Mouse (Mus musculus) CH12.LX (cell line): ENCODE data around the gene Ftsj3. TPM values are rescaled to one million over a fixed set of nuclear protein-coding genes. Genes with fewer than 3 reads are reported as not detected.

Source experiments
- DNase-seq: peaks from one replicate; pipeline ENCODE4 v3.0.0-alpha.2; 2013; ENCODE audit errors: extremely low read depth
- H3K27ac ChIP-seq: 2 replicates; pipeline ENCODE4 v1.5.1; 2012; ENCODE audit warnings: low read depth, mild to moderate bottlenecking, control low read depth, moderate library complexity; ENCODE audit not compliant: insufficient read depth
- H3K27me3 ChIP-seq: replicated peaks from 2 replicates; pipeline ENCODE3; 2012; ENCODE audit warnings: inconsistent platforms
- H3K36me3 ChIP-seq, 2 experiments: replicated peaks in 1 of 2; 2 replicates each; pipeline versions ENCODE3 to v1.6.1; 2012; ENCODE audit warnings: inconsistent platforms in 1 of 2, low read length in 1 of 2, mild to moderate bottlenecking in 1 of 2, mixed read lengths in 1 of 2, moderate library complexity in 1 of 2; ENCODE audit not compliant: control insufficient read depth in 1 of 2, insufficient read depth in 1 of 2
- H3K4me1 ChIP-seq, 2 experiments: 2 replicates each; pipeline ENCODE4 v1.6.1; 2012; ENCODE audit warnings: inconsistent platforms in 1 of 2, moderate library complexity in 1 of 2; ENCODE audit not compliant: insufficient read depth in 2 of 2, control insufficient read depth in 1 of 2
- H3K4me2 ChIP-seq: 2 replicates; pipeline ENCODE4 v1.6.1; 2012; ENCODE audit warnings: low read depth, mild to moderate bottlenecking, control low read depth; ENCODE audit not compliant: poor library complexity, insufficient read depth, severe bottlenecking
- H3K4me3 ChIP-seq, 3 experiments: fragments of 150-350 bp in 1 of 3; sonication (generic) in 1 of 3; replicated peaks in 1 of 3; 2 replicates each; pipeline versions ENCODE3 to v1.5.1; 2011 to 2012; ENCODE audit warnings: low read depth in 2 of 3, low read length in 2 of 3, mild to moderate bottlenecking in 2 of 3, moderate library complexity in 2 of 3, control low read depth in 1 of 3, improper control_type of control experiment in 1 of 3, inconsistent platforms in 1 of 3, mixed read lengths in 1 of 3; ENCODE audit not compliant: poor library complexity in 1 of 3
- H3K79me2 ChIP-seq: replicated peaks from 2 replicates; pipeline ENCODE4 v1.6.1; 2012; ENCODE audit warnings: mild to moderate bottlenecking, moderate library complexity; ENCODE audit not compliant: control insufficient read depth, poor library complexity, insufficient read depth, severe bottlenecking; ENCODE audit errors: extremely low read depth
- H3K9ac ChIP-seq: 2 replicates; pipeline ENCODE4 v1.6.1; 2012; ENCODE audit warnings: low read depth, mild to moderate bottlenecking, control low read depth, moderate library complexity; ENCODE audit not compliant: insufficient read depth
- H3K9me3 ChIP-seq: replicated peaks from 2 replicates; pipeline ENCODE3; 2012; ENCODE audit warnings: low read length, inconsistent platforms, mixed read lengths
- BHLHE40 ChIP-seq: IDR thresholded peaks from 2 replicates; pipeline ENCODE4 v1.6.1; 2011; ENCODE audit warnings: mild to moderate bottlenecking, low read depth, low read length, improper control_type of control experiment
- ELF1 ChIP-seq: IDR thresholded peaks from 2 replicates; pipeline ENCODE4 v1.6.1; 2014; ENCODE audit warnings: low read depth, mild to moderate bottlenecking, inconsistent platforms, low read length, improper control_type of control experiment
- ETS1 ChIP-seq: conservative IDR thresholded peaks from 2 replicates; pipeline ENCODE4 v1.6.1; 2012; ENCODE audit warnings: low read depth, mild to moderate bottlenecking, inconsistent platforms, low read length, improper control_type of control experiment, moderate library complexity
- MAFK ChIP-seq: IDR thresholded peaks from 2 replicates; pipeline ENCODE4 v1.6.1; 2011; ENCODE audit warnings: low read length, improper control_type of control experiment; ENCODE audit not compliant: insufficient replicate concordance
- NELFE ChIP-seq: IDR thresholded peaks from 2 replicates; pipeline ENCODE4 v1.6.1; 2011; ENCODE audit warnings: low read depth, low read length, improper control_type of control experiment
- NRF1 ChIP-seq: IDR thresholded peaks from 2 replicates; pipeline ENCODE4 v1.6.1; 2014; ENCODE audit warnings: low read depth, mild to moderate bottlenecking, inconsistent platforms, low read length, improper control_type of control experiment, moderate library complexity
- PAX5 ChIP-seq: IDR thresholded peaks from 2 replicates; pipeline ENCODE4 v1.6.1; 2012; ENCODE audit warnings: low read length, inconsistent platforms, mixed read lengths
- POLR2AphosphoS2 ChIP-seq: IDR thresholded peaks from 2 replicates; pipeline ENCODE4 v1.6.1; 2011; ENCODE audit warnings: low read depth, low read length, improper control_type of control experiment
- RAD21 ChIP-seq: IDR thresholded peaks from 2 replicates; pipeline ENCODE4 v1.6.1; 2011; ENCODE audit warnings: low read depth, mild to moderate bottlenecking, low read length, improper control_type of control experiment, moderate library complexity
- SIN3A ChIP-seq: IDR thresholded peaks from 2 replicates; pipeline ENCODE4 v1.6.1; 2012; ENCODE audit warnings: low read length, improper control_type of control experiment, inconsistent platforms
- TCF12 ChIP-seq: IDR thresholded peaks from 2 replicates; pipeline ENCODE4 v1.6.1; 2014; ENCODE audit warnings: low read depth, mild to moderate bottlenecking, inconsistent platforms, low read length, improper control_type of control experiment
- ZC3H11A ChIP-seq: IDR thresholded peaks from 2 replicates; pipeline ENCODE4 v1.6.1; 2012; ENCODE audit warnings: low read depth, mild to moderate bottlenecking, inconsistent platforms, low read length, improper control_type of control experiment
- dilution Hi-C: fragments of 300-500 bp; cut with MboI; formaldehyde crosslinking; loops from 2 replicates; pipeline ENCODE4 v1.14.3; 2020; ENCODE audit warnings: low sequenced_read_pairs; ENCODE audit not compliant: extremely low pct_unique_long_range_greater_than_20kb, extremely low pct_ligation_motif_present
- in situ Hi-C: fragments of 300-500 bp; cut with MboI; formaldehyde crosslinking; loops from 3 replicates; pipeline ENCODE4 v1.14.3; 2019; ENCODE audit warnings: low sequenced_read_pairs, low pct_ligation_motif_present, low pct_unique_long_range_greater_than_20kb, mixed read lengths
- polyA plus RNA-seq: library from polyadenylated mRNA; unstranded; fragments of >175 nt; gene quantifications from 2 replicates; pipeline ENCODE4 v1.2.1, GENCODE M21; 2012; ENCODE audit warnings: low read depth; ENCODE audit not compliant: insufficient read length
- total RNA-seq, 2 experiments: library from RNA; depleted of rRNA; stranded (reverse); fragments of 300-350 nt in 1 of 2; fragments of >200 nt in 1 of 2; gene quantifications; 2 replicates each; pipeline ENCODE4 v1.2.3; 2012 to 2014

Gene Ftsj3
- total and polyA plus RNA-seq, 3 experiments, result 178 to 298 (median 215) TPM

DNA sequence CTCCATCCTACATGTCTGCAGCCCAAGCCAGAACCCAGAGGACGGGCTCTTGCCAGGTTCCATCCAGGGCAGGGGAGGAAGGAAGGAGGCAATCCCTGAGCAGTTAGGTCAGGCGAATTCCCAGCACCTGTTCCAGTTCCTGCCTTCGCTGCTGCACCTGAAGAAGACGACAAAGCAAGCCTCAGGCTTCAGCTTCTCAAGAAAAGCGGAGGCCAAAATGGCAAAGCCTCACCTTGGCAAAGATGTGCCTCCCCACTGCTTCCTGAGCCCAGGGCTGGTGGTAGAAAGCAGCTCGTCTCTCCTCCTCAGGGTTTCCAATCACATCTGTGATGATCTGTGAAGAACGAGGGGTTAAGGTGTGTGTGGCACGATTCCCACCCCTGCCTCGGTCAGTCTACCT is 8.1 kb upstream of the Ftsj3 start:
- TF ChIP-seq BHLHE40 (no peak), POLR2AphosphoS2 (no peak; the same call in 1 of the 2 replicates), TCF12 (no peak), SIN3A (no peak), NELFE (no peak), ZC3H11A (no peak), MAFK (no peak), PAX5 (no peak), ETS1 (no peak), NRF1 (no peak)
- dilution Hi-C loops, result no loop called here

DNA sequence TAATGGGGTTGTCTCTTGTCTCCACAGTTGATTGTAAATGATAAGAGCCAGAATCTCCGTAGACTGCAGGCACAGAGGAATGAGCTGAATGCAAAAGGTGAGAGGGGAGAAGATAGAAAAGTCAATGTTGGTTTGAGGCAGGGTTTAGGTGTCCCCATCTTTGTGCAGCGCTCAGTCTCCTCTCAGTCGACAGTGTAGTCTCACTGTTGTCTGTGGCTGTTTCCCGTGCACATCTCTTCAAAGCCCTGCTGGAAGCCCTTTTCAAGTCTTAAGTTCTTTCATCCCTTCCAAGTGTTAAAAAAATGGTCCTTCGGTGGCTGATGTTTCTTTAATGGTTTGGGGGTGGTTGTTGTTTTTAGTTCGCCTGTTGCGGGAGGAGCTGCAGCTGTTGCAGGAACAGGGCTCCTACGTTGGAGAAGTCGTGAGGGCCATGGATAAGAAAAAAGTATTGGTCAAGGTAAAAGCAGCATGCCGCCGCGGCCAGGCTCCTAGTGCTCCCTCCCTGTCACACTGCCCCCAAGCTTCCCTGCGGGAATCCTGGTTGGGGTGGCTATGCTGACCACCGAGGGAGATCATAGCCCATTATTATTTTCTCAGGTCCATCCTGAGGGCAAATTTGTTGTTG is 5.1 kb upstream of the Ftsj3 start:
- H3K9ac ChIP-seq, result no peak overlapping the region
- peaks cover 39% of the 10 kb centered on the region for H3K79me2 ChIP-seq
- no peak overlapping the region for H3K27ac ChIP-seq
- H3K36me3 ChIP-seq, result peaks cover 73 to 83% of the 10 kb centered on the region in 2 experiments
- no peak for TF ChIP-seq BHLHE40
- 0 out of 2 replicates have a peak, but pooled peaks have one; percentile 12 for TF ChIP-seq POLR2AphosphoS2
- TF ChIP-seq RAD21, result no peak
- H3K4me3 ChIP-seq, result no peak overlapping the region
- DNase-seq, result no peak
- H3K4me1 ChIP-seq, result peaks cover 3 to 21% of the 10 kb centered on the region in 2 experiments; a peak in 3 of 4 replicates
- dilution Hi-C loops, result no loop called here
- no peak overlapping the region for H3K4me2 ChIP-seq
- no peaks in the 10 kb centered on the region for H3K9me3 ChIP-seq
- in situ Hi-C loops, result no loop called here
- H3K27me3 ChIP-seq, result no peaks in the 10 kb centered on the region

More for the DNA sequence above, 8.1 kb upstream of the Ftsj3 start:
- Histone ChIP-seq H3K4me2 (no peak overlapping the region), H3K9me3 (no peaks in the 10 kb centered on the region), H3K27me3 (no peaks in the 10 kb centered on the region), H3K27ac (no peak overlapping the region), H3K4me3 (no peak overlapping the region), H3K36me3 (peaks cover 80 to 89% of the 10 kb centered on the region in 2 experiments), H3K4me1 (peaks cover 7 to 34% of the 10 kb centered on the region in 2 experiments; a peak in 3 of 4 replicates), H3K79me2 (peaks cover 21% of the 10 kb centered on the region), H3K9ac (no peak overlapping the region)
- in situ Hi-C loops, result no loop called here
- DNase-seq, result no peak

- peaks cover 56 to 71% of the 10 kb centered on the region in 2 experiments for H3K36me3 ChIP-seq
Observed at GRCm38 (mm10) chr11:106256775-106257174, 896 bp upstream of the Ftsj3 start.

More at GRCm38 (mm10) chr11:106256775-106257174, 896 bp upstream of the Ftsj3 start:
- TF ChIP-seq ELF1, result no peak
- H3K4me3 ChIP-seq, result peak overlapping the region; percentile 73 to 92 (median 78)
- no peaks in the 10 kb centered on the region for H3K27me3 ChIP-seq
- in situ Hi-C loops, result loop anchor here (5.0 kb wide), 1 partner anchor 34 kb away; no protein-coding TSS in a partner anchor
- H3K27ac ChIP-seq, result no peak overlapping the region
- peaks cover 3 to 46% of the 10 kb centered on the region in 2 experiments; a peak in 3 of 4 replicates for H3K4me1 ChIP-seq
- DNase-seq, result no peak
- peak overlapping the region; percentile 90 for H3K4me2 ChIP-seq
- H3K9ac ChIP-seq, result peak overlapping the region; percentile 94
- dilution Hi-C loops, result no loop called here
- peaks cover 58% of the 10 kb centered on the region for H3K79me2 ChIP-seq
- H3K9me3 ChIP-seq, result no peaks in the 10 kb centered on the region
